Mouse (Mus musculus) 416B (cell line): Measurements from ENCODE around the gene Simc1.

Experiments used
- DNase-seq: peaks from one replicate; pipeline ENCODE4 v3.0.0; 2011; ENCODE audit warnings: low read depth

Gene Simc1

DNA sequence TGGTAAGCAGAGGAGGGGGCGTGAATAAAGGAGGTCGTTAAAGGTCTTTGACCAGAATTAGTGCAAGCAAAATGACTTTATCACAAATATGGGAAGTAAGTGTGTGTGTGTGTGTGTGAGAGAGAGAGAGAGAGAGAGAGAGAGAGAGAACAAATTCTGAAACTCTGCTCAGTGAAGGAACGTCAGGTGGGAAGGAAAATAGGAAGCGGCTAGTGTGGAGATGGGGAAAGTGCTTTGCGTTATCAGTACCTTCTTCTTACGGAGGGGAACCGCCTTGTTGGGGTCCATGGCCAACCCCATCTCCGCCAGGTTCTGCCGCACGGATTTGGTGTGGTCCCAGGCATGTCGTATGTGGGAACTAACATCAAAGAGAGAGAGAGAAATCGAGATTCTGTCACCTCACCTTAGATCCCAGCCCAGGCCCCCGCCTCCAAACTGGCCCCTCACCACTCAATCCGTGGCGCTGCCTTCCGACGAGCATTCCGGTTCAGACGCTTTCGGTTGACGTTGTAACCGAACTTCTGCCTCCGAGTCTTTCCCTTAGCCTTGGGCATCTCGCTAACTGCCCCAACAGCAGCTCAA is 85.9 kb downstream of the Simc1 start:
- DNase-seq = no peak

DNA sequence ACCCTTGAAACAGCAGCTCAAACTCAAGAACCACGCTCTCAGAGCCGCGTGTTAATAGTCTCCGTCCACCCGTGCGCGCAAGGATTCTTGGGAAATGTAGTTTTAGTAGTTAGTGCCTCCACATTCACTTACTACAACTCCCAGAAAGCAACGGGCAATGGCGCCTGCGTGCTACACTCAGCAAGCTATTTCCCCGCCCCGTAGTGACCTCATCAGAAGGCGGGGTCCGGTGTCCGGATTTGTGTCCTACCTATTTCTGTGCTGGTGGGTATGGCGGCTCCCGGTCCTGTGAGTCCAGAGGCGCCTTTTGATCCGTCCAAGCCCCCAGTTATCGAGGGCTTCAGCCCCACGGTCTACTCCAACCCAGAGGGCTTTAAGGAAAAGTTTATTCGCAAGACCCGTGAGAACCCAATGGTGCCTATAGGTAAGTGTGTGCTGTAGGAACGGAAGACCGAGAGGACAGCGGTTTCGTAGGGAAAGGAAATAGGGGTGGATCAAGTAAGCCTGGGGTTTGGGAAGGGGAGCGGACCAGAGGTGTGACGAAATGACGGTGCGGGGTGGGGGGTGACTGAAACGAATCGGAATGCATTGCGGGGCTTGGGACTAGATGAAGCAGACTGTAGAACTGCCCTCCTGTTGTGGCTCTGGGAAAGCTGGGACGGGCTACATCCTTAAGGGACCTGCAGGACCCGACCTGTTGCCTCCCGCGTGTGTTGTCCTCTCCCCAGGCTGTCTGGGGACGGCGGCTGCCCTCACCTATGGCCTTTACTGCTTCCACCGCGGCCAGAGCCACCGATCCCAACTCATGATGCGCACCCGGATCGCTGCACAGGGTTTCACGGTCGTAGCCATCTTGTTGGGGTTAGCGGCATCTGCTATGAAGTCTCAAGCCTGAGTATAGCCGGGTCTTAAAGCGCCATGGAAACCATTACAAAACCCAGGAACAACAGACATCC is 86.7 kb downstream of the Simc1 start, which contains the start of the genes Nop16 and Higd2a:
TSS of gene Nop16 (minus strand) at position 95 of the 956 bp plus-strand sequence.
TSS of gene Higd2a (plus strand) at position 212 of the 956 bp plus-strand sequence.
- peak; percentile 99 for DNase-seq

DNA sequence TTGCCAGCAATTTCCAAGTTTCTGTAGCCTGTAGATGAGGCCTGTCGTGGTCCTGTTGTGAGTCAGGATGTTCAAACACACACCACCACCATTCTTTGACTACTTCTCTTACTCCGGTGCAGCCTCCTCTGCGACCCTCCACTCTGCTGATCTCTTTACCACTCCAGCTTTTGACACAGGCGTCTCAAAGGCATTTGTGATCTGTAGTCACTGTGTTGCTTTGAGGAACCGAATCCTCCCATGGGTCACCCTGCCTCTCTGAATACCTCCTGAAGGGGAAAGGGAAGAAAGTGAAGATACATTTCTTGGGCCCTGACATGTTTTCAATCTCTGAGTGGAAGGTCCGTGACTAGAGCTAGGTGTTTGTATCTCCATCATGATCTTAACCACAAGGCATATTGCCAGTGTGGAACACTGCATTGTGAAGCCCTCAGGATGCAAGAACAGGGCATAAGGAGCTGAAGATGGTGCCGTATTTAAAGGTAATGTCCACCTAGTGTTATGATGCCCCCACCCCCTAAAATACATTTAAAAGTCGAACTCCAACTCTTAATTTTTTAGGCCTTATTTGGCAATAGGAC is 88.3 kb downstream of the Simc1 start:
- DNase-seq = no peak

DNA sequence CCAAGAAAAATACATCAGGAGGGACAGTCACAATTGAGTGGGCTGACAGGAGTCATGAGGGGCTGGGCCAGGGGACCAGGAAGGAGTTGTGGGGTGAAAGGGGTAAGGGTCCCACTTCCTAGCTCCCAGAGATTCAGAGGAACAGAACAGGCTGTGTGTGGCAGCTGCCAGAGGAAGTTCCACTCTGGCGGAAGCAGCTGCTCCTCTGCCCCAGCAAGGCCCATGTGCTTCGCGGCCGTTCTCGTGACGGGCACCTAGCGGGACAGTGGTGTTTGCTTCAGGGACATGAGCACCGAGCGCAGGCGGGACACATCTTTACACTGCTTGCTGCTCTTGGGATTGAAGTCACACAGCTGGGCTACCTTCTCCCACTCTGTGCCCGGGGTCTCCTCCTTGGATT is 90.0 kb downstream of the Simc1 start:
- no peak for DNase-seq

DNA sequence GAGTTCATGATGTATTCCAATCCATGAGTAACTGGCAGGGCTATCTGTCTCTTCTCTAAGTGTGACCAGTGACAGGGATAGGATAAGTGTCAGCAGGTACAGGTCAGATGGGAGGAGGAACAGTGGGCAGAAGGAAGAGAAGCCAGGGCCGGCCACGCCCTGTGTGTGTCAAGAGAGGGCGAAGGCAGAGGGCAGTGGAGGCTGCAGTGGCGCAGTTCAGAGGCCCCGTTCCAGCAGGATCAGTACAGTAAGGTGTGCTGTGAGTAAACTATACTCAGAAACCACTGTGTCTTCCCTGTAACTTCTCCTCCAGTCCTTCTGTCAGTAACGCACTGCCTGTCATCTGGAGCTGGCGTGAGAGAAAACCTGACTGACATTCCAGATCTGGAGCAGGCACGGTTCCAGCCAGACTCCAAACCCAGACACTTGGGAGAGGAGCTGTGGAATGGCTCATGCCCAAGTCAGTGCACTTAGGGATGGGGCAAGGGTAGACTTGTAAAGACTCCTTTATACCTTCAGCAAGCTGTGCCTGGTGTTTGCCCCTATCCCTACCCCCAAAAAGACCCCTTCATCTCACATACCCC is 92.6 kb downstream of the Simc1 start:
- no peak for DNase-seq

DNA sequence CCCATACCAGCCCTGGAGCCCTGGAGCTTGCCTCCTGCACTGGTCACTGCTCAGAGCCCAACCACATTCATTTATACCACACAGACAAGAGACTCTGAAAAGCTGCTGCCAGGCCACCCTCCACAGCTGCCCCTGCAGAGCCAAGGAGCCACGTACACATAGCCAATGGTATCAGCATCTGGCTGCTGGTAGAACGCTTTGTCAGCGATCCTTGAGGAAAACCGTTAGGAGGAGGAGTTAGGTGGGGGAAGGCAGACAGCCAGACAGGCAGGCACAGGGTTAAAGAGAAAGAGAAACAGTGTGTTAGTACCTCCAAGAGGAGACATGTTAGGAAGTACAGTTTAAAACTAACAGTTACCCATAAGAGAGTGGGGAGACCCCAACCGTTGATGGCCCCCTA is 93.3 kb downstream of the Simc1 start:
- no peak for DNase-seq

DNA sequence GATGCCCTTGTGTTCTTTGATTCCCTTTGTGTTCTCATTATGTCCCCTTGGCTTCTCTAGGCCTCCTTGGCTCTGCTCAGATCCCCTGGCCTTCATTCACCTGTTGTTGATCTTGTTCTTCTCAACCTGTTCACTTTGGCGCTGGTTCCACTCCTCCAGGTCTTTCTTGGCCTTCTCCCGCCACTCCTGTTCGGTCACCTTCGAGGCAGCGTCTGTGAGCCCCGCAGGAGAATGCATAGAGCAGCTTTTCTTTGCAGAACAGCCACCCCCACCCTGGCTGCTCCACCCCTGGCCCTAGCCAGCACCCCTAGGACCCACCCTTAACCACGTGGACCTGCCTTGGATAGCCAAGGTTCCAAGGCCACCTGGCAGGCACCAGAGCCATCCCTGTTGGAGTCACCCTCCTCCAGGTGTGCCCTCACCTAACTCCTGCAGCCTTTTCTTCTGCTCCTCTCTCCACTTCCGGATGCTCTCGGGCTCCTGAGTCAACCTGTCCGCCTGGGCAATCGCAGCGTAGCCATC is 95.1 kb downstream of the Simc1 start:
- DNase-seq = no peak
